Mouse (Mus musculus) retina, postnatal 1 day (tissue): Measurements from ENCODE around the gene Mcur1.

Source experiments
- DNase-seq: peaks from one replicate; pipeline ENCODE4 v3.0.0-alpha.2; 2012

The Mcur1 gene

DNA sequence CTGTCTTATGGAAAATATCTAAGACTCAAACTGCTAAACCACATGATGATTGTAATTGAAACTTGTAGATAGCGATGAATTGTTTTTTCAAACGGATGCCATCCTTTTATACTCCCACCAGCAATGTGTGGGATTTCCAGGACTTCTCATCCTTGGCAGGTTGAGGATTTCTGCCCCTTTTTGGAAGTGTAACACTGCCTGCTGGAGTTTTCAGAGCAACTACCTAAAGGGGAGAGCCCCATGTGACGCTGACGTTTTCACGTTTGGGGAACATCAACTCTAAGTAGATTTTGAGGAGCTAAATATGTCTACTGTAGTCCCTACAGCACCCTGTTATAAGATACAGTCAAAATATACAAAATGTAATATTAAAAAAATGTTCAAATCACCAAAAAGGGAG is 2.7 kb upstream of the Mcur1 start:
- DNase-seq = no peak

DNA sequence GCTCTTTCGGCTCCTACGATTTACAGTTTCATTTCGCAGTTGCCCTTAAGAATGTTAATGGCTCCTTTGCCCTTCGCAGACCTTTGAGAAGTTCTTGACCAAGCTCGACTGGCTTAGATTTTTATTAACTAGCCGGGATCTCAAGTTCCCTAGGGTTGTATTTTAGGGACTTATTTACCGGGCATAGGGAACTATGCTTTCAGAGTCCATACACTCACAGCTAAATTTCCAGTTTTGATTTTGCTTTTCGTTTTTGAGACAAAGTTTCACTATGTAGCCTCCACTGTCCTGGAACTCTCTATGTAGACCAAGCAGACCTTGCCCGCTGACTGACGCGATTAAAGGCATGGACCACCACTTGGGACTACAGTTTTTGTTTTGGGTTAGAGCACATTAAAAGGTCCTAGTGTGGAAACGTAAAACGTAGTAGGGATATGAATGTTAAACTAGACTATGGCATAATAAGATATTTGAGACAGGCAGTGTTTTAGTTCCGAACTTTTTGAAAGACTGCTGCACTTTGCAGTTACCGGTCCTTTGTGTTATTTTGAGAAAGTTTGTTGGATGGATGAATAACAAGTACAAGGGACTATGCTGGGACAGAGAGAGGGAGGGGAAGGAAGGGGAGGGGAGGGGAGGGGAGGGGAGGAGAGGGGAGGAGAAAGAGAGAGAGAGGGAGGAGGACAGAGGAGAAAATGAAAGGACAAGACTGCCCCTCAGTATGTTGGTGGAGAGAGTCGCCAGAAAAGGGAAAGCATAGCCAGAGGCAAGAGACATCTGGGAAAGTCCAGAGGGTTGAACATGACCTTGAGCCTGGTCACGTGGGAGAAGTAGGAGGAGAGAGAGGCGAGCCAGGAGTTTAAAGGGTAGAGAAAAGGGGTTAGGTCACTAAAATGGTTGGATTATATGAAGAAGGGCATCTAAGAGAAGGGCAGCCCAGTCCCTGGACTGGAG is 744 bp upstream of the Mcur1 start:
- peak; percentile 52 for DNase-seq

DNA sequence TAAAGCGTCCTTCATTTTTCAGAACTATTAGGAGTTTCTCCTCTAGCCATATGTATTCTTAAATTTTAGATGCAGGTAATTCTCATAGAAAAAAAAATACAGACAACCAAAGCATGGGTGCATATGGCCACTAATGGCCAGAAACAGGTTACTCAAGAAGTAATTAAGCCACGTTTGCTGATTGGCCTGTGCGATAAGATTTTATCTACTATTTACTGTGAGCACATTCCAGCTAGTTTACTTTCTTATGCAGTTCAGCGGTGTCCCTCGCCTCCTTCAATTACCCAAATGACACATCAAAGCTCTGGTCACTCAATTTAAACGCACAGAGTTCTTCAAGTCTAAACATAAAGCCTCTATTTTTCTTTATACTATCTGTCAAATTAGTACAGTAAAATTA is 1.0 kb downstream of the Mcur1 start:
- no peak for DNase-seq

DNA sequence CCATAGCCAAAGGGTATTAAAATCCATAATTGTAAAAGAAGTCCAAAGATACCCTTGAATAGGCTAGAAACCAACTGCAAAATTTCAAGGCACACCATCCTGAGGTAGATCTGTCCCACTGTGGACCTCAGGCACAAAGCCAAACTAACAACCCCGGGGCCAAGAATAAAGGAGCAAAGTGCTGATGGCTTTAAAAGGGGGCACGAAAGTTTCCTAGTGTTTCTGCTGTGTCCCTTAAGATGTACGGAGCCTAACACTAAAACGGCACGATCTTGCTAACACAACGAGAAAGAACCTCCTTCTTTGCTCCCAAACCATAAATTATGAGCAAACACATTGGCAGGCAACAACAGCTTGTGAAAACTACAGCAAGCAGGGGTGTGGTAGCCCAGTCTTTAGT is 1.6 kb downstream of the Mcur1 start:
- DNase-seq = no peak

DNA sequence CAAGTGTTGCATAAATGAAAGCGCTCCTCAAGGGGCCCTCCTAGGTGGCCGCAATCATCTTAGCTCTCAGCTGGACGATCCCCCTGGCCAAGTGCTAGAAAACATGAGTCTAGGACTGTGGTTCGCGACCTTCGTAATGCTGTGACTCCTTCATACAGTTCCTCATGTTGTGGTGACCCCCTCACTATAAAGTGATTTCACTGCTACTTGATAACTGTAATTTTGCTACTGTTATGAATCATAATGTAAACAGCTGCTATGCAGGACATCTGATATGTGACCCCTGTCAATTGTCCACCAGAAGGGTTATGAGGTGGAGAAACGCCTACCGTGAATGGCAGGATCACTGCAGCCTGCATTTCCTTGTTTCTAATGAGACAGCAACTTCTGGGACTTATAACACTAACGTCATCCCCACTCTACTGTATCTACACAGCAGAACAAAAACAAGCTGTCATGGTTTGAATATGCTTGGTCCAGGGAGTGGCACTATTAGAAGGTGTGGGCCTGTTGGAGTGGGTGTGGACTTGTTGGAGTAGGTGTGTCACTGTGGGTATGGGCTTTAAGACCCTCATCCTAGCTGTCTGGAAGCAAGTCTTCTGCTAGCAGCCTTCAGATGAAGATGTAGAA is 3.0 kb downstream of the Mcur1 start:
- DNase-seq = no peak

DNA sequence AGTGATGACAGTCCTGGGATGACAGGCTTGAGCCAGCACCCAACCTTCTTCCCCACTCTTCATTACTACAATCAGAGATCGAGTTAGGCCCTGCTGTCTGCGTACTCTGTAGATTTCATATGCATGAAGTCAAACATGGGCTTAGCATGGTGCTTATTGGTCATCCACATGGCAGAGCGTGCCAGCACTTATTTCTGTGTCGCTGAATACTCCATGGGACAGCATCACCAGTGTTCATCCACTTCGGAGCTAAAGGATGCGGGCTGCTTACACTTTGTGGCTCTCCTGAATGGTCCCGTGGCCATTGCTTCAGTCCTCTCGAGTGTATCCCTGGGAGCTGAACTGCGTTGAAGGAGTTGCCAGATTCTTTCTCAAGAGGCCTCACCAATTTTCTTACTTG is 4.7 kb downstream of the Mcur1 start:
- DNase-seq = no peak

DNA sequence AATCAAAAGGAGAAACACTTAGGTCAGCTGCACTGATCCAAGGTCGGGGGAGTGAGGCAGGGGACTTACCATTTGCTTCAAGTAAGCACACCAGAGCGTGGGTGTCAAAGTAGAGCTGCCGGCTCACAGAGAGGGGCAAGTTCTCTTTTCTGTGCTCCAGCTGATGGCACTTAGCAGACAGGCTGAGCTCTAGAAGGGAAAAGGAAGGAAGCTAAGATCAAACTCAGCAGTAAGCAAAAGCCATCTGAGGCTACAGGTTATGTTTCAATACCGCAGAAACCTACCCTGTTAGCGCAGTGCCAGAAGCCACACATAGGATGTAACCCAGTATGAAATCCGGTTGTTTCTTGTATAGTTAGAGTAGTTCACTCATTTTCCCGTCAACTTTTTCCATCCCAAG is 5.2 kb downstream of the Mcur1 start:
- DNase-seq = no peak

DNA sequence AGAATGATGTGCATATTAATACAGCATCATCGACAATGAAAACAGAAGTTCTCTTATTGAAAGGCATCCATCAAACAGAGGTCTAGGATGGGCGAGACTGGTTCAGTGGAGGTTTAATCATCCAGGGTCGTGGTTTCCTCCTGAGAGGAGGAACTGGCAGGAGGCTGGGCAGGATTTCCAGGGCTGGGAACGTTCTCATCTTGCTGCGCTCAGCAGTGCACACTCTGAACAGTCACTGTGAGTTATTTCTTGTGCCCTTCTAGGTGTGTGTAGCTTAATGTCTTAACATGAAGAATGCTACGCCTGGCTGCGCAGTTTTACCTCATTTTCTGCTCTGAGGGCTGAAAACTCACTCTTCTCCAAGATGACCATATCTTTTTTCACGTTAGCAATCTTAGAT is 9.3 kb downstream of the Mcur1 start:
- no peak for DNase-seq

DNA sequence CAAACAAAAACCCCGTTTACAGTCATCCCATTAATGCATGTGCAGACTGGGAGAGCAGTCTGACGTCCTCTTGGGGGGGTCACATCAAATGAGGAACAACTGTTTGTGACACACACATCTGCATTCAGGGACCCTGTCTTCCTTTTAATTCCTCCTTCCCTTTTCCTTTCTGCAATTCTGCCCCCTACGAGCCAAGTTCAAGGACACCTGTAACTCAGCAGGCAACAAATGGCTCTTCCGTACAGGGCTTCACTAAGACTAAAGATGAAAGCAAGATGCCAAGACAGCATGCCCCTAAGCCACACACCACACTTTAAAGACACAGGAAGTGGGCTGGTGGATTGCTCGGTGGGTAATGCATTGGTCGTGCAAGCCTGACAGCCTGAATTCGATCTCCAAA is 10.1 kb downstream of the Mcur1 start:
- no peak for DNase-seq

DNA sequence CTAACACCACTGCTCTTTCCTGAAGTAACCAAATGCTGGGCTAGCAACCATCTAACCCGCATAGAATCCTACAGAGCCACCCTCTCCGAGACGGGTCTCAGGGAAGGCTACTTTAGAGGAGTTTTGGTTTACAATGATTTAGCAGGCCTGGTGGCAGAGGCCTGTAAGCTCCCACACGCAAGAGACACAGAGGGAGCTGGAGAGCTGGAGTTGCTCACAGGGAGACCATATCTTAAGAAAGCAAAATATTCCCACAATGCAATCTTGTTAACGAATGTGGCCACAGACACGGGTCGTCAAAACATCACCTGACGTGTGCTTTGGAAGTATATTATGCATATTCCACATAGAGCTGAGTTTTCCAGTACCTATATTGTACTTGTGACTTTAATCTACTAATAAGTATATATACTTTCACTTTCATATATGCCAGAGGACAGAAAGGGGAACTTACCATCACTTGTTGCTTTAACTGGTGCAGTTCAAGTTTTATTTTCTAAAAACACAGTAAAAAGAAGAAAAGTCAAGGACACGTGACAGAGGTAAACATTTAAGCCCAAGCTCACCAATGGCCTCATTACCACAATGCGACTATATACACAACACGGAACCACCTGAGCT is 10.8 kb downstream of the Mcur1 start:
- no peak for DNase-seq

DNA sequence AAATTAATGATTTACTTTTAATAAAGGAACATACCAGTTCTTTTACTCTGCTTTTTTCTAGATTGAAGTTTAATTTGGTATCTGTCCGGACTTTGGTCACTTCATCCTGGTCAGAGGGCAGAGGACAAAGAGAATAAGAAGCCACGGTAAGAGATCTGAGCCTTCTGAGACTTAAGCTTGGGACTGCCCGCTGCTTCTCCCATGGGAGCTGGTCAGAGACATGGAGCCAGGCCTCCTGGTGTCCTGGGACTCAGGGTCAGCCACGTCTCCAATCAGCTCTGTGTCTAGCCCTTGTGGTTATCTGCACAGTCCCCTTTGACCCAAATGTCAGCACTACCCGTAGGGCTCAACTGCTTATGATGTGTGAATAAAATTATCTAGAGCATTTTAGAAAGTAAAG is 11.4 kb downstream of the Mcur1 start:
- DNase-seq = no peak

DNA sequence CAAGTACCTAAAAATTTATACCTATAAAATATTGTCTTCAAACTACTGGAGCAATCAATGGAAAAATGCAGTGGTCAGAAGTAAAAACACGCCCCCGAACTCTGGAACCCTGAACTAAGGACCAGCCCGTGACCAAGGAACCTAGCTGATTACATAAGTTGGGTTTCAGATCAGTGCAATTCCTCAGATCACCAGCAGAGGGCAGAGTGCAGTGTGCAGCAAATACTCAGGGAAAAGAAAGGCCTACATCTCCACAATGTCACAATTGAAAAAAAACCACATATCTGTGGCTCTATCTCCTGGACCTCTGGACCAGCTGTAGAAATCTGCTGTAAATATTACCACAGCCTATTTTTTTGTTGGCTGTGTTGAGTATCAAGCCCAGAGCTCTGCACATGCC is 13.1 kb downstream of the Mcur1 start:
- peak; percentile 85 for DNase-seq

DNA sequence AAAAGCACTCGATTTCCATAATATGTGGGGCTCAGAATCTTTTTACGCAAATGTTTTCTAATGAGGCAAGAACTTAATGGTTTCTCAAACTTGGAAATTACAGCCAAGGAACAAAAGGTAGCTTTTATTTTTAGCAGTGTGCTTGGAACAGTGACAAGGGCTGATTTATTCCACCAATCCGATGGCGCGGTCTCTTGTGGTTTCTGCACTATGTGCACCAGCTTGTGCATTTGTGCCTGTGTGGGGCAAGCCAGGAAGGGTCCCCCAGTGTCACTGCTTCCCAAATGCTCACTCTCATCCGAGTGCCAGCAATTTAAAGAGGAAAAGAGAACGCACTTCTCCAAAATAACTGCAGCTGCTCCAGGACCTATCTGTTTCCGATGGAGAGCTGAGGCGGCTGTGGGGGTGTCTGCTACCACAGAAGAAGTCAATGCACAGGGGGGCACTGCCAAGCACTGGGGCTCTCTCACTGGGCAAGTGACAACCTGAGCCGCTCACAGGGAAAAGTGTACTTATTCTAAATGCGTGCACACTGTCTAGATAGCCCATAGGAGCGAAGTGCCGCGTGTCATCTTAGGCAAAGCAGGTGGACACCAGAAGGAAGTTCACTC is 19.7 kb downstream of the Mcur1 start:
- DNase-seq = no peak

DNA sequence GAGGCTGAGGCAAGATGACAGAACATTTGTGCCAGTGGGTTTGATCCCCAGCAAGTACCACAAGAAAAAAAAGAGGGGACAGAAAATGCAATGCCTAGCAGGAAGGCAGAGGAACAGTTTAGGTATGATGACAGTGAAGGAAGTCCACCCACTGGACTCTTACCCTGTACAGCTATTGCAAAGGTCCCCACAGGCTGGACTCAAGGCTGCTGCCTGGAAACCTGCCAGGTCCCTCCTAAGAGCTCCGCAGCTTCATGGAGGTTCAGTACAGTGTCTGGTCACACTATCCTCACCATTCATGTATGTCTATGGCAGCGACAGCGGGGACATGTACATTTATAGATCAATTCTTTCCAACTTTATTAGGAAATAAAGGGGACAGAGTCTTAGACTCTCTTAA is 20.6 kb downstream of the Mcur1 start:
- no peak for DNase-seq

DNA sequence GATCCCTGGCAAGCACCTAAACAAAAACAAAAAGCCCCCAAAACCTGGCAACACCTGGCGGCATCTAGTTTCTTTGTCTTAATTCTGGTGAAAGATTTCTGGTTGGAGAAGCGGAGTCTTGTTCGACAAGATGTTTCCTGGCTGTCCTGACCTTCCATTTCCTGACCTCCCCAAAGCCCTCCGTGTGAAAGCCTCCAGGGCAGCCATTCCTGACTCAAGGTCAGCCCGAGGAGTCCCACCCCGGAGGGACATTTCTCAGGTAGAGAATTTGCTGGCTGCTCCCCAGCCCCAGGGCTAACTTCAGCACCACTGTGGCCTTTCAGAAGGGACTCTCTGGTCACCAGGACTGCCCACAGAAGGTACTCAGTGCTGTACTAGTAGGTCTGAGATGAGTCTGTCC is 22.1 kb downstream of the Mcur1 start:
- no peak for DNase-seq

DNA sequence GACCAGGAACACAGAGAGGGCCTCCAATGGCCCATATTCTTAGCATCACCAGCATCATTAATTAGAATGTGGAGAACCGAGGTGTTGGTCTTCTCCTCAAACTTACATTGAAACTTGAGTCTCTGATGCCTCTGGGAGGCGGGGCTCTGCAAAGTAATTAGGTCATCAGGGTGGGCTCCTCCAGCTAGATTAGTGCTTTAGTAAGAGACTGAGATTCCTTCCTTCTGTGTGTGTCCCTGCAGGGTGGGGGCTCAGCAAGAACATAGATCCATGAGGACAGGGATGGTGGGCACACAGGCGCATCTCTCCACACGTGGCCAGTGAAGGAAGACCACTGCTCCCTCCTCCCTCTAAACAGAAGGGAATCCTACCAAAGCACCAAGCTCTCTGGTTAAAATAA is 26.0 kb downstream of the Mcur1 start:
- DNase-seq = peak; percentile 55

DNA sequence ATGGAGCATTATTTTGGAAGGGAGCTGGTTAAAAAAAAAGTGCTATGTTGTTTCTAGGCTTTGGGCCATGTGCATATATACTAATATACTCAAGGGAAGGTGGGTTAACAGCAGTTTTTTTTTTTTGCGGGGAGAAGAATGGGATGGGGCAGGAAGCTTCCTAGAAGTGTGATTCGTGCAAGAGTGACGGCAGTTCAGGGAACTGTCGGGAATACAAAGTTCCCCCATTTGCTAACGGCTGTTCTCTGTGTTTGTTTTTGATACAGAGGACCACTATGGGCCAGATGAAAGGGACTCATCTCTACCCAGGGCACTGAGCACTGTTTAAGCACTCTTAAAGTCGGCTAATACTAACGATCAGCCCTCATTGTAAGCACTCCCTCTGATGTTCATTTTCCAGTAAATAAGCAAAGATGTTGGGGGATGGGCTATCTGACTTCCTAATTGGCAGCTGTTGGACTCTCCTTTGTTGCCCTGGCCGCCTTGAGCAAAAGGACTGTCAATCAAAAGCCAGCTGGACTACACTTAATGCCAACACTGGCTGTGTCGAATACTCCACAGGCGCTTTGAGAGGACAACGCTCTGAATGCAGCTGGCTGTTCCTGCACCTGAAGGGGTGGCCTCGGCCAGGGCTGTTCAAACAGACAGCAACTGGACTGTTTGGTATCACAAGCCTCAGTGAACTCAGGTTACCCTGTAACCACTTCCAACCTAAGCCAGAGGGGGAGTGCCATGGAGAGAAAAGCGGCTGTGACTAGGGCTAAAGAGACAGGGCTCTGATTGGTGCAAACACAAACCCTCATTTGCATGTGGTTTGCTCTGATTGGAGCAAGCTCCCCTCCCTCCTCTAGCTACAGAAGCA is 28.9 kb downstream of the Mcur1 start:
- DNase-seq = peak; percentile 96

DNA sequence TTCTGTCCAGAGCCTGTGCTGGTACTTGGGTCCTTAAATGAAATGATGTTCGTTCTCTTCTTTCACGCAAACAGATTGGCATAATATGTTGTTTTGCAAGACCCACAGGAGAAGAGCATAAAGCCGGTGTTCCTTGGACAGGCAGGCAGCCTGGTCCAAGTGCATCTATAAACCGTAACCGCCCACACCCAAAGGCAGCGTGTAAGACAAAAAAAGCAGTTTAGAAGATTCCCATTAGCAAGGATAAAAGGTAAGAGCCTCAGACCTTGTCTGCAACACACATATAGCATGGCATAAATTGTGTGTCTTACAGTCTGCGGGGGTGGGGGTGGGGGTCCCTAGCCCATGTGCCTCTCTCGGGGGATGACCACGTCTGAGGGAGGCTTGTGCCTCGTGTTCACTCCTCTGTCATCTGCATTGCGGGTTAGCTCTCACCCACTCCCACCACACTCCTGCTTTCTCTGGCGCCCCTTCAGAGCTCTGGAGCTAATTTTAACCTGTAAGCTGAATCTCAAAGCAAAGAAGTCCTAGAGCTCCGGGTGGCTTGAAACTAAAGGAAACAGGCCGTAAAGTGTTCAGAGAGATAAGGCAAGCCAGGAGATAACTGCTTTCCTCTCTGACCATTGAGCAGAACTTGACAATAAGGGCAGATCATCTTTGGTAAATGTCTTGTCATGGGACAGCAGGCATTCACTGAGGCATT is 29.7 kb downstream of the Mcur1 start:
- DNase-seq = peak; percentile 36

DNA sequence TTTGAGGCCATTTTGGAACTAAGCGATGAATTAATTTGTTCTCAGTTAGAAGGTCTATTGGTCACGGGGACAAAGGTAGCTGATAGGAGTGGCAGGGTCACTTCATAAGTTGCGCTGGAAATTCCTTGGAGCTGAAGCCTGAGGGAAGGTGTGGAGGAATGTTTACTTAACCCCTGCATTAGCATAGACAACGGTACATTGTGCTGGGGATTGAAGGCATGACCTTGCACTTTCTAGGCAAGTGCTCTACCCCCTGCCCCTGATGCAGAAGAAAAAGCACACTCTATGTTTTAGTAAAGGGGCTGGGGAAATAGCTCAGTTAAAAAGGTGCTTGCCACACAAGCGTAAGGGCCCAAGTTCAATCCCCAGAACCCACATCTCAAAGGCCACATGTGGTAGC is 33.7 kb downstream of the Mcur1 start:
- DNase-seq = no peak

DNA sequence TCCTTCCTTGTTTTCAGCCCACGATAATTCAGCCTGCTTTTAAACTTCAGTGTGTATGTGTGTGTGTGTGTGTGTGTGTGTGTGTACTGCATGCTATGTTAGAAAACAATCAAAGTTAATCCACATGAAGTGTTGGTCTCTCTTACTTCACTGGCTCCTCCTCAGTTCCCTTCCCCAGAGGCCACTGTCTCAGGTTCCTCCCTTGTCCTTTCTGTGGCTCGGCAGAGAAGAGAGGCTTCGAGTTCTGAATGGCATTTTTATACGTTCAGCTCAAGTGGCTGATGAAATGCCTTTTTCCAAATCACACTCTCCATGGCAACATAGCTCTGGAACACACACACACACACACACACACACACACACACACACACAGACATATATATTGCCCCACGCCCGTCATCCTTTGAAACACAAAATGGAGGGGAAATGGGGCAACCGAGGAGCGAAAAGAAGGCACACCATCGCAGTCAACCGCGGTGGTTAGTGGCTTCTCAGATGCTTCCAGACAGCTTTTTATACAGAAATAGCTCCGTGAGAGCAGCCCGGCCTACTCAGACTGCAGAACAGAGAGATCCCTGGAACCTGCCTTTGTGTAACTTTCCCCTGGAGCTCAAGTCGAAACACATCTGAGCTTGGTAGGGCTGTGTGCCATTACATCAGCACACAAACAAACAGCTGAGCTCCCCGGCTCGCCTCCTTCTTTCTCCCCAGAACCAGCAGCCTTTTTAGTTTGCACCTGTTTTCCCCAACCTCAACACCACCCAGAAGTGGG is 34.4 kb downstream of the Mcur1 start:
- DNase-seq = no peak
